Mouse (Mus musculus): ENCODE measurements around the gene Il10.

Gene Il10

GRCm38 (mm10) chr1:131019492-131020098, at the start of gene Il10:
Il10 (plus strand) TSS chr1:131019845.
- no peak for DNase-seq (ENCODE audit: low read depth)

- peak; percentile 71 for DNase-seq (ENCODE audit: low read depth)
Measured at GRCm38 (mm10) chr1:130979455-130979854, 40.2 kb upstream of the Il10 start.

- no peak for DNase-seq (ENCODE audit: low read depth)
Measured at GRCm38 (mm10) chr1:130984441-130984840, 35.2 kb upstream of the Il10 start.

- DNase-seq (ENCODE audit: low read depth): no peak
Measured at GRCm38 (mm10) chr1:130987001-130987400, 32.6 kb upstream of the Il10 start.

- DNase-seq (ENCODE audit: low read depth): no peak
Measured at GRCm38 (mm10) chr1:130987418-130987817, 32.2 kb upstream of the Il10 start.

- DNase-seq (ENCODE audit: low read depth): peak; percentile 11
Measured at GRCm38 (mm10) chr1:130989331-130989730, 30.3 kb upstream of the Il10 start.

- no peak for DNase-seq (ENCODE audit: low read depth)
Measured at GRCm38 (mm10) chr1:130990448-130990847, 29.2 kb upstream of the Il10 start.

GRCm38 (mm10) chr1:130993574-130994154, 26.0 kb upstream of the Il10 start:
- DNase-seq (ENCODE audit: low read depth): no peak

GRCm38 (mm10) chr1:130995515-130995914, 24.1 kb upstream of the Il10 start:
- DNase-seq (ENCODE audit: low read depth): no peak

- DNase-seq (ENCODE audit: low read depth): no peak
Measured at GRCm38 (mm10) chr1:130996356-130996755, 23.3 kb upstream of the Il10 start.

GRCm38 (mm10) chr1:130997441-130997840, 22.2 kb upstream of the Il10 start:
- no peak for DNase-seq (ENCODE audit: low read depth)

- DNase-seq (ENCODE audit: low read depth): no peak
Measured at GRCm38 (mm10) chr1:130998321-130998720, 21.3 kb upstream of the Il10 start.

- no peak for DNase-seq (ENCODE audit: low read depth)
Measured at GRCm38 (mm10) chr1:130999708-131000107, 19.9 kb upstream of the Il10 start.

- DNase-seq (ENCODE audit: low read depth): no peak
Measured at GRCm38 (mm10) chr1:131000296-131000695, 19.3 kb upstream of the Il10 start.

- no peak for DNase-seq (ENCODE audit: low read depth)
Measured at GRCm38 (mm10) chr1:131002561-131002960, 17.1 kb upstream of the Il10 start.

- peak; percentile 13 for DNase-seq (ENCODE audit: low read depth)
Measured at GRCm38 (mm10) chr1:131003037-131003922, 16.4 kb upstream of the Il10 start.

- no peak for DNase-seq (ENCODE audit: low read depth)
Measured at GRCm38 (mm10) chr1:131006069-131006468, 13.6 kb upstream of the Il10 start.

- no peak for DNase-seq (ENCODE audit: low read depth)
Measured at GRCm38 (mm10) chr1:131010201-131011153, 9.2 kb upstream of the Il10 start.

- no peak for DNase-seq (ENCODE audit: low read depth)
Measured at GRCm38 (mm10) chr1:131012494-131012893, 7.2 kb upstream of the Il10 start.

GRCm38 (mm10) chr1:131013926-131014325, 5.7 kb upstream of the Il10 start:
- DNase-seq (ENCODE audit: low read depth): no peak

GRCm38 (mm10) chr1:131015281-131015680, 4.4 kb upstream of the Il10 start:
- no peak for DNase-seq (ENCODE audit: low read depth)

- DNase-seq (ENCODE audit: low read depth): no peak
Measured at GRCm38 (mm10) chr1:131015879-131016278, 3.8 kb upstream of the Il10 start.
